Mouse (Mus musculus): ENCODE measurements around the gene Enox1.

DNA sequence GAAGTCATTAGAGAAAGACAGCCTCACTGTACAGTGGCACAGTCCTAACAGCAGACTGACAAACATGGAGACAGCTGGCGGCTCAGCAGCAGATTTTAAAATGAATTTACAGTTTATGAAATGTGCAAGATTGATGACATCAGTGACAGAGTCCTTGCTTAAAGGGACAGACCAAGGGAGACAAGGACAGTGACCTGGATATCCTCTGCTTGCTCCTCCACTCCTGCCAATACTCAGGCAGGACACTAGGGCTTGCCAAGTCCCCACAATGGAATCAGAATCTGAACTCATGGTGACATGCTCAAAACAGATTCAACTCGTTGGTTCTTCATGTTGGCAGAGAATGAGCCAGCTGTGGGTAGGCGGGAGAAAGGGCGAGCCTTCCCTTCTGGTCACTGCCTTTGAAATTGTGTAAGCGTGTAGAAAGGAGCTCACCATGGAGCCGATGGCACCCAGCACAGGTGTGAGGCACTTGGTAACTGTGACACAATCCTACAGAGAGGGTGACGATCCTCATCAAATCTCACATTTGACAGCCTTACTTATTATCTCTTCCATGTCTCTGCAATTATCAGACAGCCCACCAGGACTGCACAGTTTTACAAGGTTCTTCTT, 582.3 kb downstream of the Enox1 start:
- no peak for TF ChIP-seq POLR2A (IDR thresholded peaks at IDR 0.05; ENCODE audit: borderline replicate concordance, extremely low read depth, low read depth, low read length)
- TF ChIP-seq CTCF (IDR thresholded peaks at IDR 0.05; ENCODE audit: insufficient read depth, low read length): no peak
